Mouse (Mus musculus) frontal cortex, postnatal 36 days (tissue): ENCODE data around the gene Ang5.
"Not testable (repeated sequence)": the region's sequence is repeated elsewhere in the genome, so short reads cannot be mapped to it uniquely, and the experiment has no call there.

Source experiments
- DNase-seq, 2 experiments: peaks; one replicate each; pipeline ENCODE4 v3.0.0; 2022; ENCODE audit warnings: low spot score in 2 of 2

Gene Ang5

DNA sequence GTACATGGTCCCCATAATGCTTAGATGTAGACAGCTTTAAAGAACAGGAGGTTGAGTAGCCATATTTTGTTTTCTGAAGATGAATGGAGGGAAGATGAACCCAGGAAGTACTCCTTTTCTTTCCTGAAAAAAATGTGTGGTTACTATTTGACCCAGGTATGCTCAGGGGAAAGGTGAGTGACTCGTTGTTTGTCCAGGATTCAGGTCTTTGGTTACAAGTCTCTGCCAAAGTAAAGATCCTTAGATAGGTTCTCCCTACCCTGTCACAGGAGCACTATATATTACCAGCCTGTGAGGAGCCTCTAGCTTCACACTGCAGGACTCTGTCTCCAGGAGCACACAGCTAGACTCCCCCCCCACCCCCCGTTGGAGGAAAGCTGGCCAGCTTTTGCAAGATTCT lies at the start of gene Ang5:
TSS of gene Ang5 (plus strand) at position 301 of the 400 bp plus-strand sequence.
- DNase-seq: not testable (repeated sequence)

DNA sequence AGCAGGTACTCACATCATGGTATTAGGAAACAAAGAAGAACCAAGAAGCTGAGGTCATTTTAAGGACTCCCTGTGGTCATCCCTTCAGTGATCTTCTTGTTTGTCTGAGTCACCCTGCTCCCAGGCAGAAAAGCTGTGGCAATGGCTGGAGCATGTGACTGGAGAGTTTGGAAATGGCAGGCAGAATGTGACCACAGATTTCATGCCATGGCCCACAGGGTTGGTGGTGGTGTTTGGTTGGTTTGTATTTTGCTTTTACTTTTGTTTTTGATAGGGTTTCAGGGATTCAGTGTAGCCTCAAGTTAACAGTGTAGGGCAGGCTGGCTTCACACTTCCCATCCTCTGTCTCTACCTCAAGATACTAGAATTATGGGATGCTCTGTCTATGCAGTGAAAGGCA lies 38.7 kb upstream of the Ang5 start:
- DNase-seq: not testable (repeated sequence)

DNA sequence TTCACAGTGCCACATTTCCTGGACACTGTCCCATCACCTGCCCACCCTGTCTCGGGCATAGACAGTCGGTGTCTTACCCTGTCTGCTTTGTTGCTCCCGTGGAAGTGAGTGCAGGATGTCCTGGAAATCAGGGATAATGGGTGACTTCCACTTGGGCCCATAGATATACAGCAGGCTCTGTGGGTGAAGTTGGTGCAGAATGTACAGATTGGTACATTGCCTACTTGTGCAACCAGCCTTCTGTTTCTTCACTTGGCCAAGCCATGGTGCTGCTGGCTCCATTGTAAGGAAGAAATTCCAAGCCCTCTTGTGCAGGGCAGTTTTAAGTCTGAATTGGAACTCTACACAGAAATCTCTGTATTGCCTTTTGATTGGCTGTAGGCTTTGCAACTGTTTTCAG lies 33.4 kb upstream of the Ang5 start, which contains the start of gene Ear10:
TSS of gene Ear10 (minus strand) at position 101 of the 400 bp plus-strand sequence.
- DNase-seq: not testable (repeated sequence)

DNA sequence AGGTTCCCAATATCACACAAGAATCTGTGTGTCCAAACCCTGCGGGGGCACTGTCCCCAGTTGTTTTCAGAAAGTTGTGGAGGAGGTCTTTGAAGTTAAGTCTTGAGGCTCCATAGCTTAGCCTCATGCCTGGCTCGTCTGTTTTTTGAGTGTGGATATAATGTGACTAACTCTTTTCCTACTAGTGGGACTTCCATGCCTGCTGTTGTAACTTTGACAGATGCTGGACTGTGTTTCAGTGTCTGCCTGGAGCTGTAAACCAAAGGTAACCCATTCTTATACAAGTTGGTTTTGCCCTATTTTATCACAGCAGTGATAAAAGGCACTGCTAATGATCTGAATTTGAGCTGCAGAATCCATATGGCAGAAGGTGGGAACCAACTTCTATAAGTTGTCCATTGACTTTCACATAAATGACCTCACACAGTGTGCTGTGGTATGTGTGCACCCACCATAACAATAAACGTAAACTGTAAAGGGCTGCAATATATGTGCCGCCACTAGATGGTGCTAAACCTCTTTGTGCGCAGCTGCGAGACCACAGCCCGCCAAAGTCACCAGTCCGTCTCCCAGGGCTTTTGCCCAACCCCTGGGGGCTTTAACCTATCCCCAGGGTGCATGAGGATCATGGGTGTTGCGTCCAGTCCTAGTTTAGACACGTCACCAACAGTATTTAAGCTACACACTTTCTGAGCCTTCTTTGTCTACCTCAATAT lies 32.0 kb upstream of the Ang5 start, which contains the start of gene Gm8113:
TSS of gene Gm8113 (plus strand) at position 703 of the 716 bp plus-strand sequence.
- DNase-seq: peak; percentile 50 to 65

DNA sequence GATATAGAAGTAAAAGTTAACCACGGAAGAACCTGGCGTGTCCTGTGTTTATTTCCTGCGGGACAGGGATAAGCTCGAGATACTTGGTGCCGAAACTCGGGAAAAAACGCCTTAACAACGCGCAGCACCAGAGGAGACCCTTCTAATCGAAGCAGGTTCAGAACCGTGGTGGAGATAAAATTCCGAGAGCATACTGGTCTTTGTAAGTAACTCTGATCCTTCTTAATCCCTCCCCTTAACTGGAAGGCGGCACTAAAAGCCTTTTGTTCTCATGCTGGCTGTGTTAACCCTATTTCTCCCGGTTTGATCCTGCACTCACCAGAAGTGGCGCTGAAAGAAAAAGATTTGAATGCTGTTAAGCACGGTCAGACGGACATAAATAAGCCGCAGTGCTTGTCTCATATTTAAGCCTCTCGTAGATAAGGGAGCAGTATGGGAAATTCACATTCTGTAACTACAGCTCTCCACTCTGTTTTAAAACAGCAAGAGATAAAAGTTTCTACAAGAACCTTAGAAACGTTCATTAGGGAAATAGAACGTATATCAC lies 31.4 kb upstream of the Ang5 start:
- DNase-seq: not testable (repeated sequence)

DNA sequence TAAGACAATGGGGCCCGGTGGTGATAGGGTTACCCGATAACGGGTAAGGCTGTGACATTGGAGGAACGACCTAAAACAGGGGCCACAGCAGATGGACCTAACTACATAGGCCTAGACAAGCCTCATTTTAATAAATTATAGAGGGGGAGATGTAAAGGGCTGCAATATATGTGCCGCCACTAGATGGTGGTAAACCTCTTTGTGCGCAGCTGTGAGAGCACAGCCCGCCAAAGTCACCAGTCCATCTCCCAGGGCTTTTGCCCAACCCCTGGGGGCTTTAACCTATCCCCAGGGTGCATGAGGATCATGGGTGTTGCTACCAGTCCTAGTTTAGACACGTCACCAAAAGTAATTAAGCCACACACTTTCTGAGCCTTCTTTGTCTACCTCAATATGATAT lies 23.9 kb upstream of the Ang5 start:
- DNase-seq: peak; percentile 17 to 28

DNA sequence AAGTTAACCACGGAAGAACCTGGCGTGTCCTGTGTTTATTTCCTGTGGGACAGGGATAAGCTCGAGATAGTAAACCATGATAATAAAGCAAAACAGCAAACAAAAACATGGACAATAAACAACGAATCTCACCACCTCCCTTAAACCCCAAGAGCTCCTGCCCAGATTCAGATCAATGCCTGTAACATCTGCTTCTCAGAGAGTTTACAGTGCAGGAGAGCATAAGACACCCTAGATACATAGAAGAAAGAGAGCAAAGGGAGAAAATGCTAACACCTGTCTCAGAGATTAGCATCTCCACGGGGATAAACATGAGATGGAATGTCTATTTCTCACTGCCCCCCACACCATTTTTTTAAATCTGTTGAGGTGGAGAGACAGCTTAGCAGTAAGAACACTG lies 23.5 kb upstream of the Ang5 start:
- not testable (repeated sequence) for DNase-seq

DNA sequence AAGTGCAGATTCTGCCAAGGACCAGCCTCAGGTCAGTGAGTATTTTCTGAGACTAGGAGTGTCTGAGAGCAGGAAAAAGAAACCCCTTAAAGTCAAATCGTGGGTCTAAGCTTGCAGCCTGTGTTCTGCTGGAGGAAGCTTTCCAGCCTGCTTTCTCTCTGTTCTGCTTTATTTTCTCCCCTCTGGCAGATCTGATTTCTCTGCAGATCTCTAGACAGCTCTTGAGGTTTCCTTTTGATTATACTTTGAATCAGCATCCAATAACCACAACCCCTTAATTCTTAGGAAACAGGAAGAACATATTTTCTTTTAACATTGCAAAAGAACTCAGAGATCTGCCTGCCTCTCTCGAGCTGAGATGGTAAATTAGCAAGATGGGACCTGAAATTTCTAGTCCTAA lies 3.5 kb upstream of the Ang5 start:
- DNase-seq: not testable (repeated sequence)

DNA sequence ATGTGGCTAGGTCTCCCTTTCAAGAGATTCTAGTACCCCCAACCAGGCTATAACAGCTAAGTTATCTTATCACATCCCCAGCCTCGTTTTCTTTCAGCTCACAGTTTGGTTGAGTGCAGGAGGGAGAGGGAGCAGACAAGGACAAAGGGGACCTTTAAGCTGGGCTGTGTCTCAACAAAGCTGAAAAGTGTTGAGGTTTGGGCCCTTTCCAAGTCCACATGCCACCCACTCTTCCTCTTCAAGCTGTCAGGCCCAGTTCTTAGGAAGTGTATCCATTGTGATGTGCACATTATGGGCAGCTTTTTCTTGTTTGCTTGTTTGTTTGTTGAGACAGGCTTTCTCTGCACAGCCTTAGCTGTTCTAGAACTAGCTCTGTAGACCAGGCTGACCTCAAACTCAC lies 1.8 kb upstream of the Ang5 start:
- DNase-seq: not testable (repeated sequence)

DNA sequence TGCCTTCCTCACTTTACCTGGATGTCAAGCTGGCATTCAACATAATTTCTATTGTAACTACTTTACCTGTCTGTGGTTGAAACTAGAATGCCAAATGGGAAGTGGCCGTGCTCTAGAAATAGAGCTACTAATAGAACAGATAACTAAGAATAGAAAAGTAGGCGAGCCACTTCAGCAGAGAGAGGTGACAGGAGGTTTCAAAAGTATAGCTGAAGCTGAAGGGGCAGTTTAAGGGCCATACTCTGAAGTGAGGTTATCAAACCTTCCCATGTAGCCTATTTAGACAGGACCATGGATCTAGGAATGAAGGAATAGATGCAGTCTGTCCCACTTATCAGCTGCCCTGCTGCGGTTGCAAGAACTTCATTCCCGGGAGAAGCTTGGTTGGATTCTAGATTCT lies 26.6 kb downstream of the Ang5 start:
- no peak for DNase-seq

DNA sequence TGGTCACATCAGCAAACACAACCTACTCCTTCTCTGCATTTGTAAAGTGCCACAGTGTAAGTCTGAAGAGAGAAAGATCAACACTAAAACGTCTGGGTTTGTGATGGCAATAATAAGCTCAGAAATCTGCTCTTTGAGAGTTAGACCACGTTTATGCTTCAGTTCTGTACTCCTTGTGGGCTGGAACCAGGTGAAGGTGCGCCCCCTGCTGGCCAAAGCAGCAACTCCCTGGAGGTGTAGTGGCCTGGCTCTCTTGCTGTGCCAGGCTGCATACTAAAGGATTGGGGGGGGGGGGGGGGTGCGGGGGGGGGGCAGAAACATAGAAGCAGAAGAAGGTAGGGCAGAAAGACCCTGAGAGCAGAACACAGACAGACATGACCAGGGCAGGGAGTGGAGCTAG lies 27.0 kb downstream of the Ang5 start:
- peak; percentile 11 to 33 for DNase-seq

DNA sequence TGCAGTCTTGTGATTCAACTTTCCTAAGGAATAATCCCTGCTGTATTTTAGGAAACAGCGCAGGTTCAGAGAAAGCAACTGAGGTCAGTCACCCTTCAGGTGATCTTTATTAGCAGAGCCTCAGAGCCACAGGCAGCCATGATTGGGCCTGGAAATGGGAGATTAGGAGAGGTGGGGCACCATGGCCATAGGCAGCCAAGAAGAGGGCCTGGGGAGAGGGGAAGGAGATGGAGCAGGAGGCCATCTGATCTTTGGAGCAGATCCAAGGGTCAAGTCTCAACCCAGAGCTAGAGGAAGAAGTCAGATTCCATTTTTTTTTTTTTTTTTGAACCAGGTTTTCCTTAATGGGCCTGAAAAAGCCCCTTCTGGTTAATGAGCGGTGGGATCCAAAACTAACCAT lies 29.3 kb downstream of the Ang5 start:
- DNase-seq: no peak

DNA sequence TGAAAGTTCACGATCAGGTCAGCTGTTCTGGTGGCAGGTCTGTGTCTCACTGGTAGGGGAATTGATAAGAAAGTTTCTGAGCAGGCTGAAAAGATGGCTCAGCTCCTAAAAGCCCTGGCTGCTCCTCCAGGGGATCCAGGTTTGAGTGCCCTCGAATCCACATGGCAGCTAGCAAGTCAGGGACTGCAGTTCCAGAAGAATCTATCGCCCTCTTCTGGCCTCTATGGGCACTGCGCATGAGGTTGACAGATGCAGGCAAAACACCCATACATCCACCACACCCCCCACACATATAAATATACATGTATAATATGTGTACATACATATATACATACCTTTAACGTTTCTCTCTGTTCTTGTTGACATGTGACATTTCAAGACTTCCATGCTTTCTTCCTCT lies 30.5 kb downstream of the Ang5 start:
- DNase-seq: peak; percentile 75 to 84

DNA sequence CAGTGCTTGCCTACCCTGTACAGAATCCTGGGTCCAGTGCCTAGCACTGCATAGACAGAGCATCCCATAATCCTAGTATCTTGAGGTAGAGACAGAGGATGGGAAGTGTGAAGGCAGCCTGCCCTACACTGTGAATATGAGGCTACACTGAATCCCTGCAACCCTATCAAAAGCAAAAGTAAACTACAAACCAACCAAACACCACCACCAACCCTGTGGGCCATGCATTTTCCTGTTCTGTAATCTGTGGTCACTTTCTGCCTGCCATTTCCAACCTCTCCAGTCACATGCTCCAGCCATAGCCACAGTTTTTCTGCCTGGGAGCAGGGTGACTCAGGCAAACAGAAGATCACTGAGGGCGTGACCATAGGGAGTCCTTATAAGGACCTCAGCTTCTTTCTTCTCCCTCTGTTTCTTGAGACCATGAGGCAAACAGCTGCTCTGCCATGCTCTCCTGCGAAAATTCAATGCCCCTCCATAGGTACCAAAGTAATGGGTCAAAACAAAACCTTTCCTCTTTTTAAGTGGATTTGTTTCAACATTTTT lies 41.7 kb downstream of the Ang5 start:
- DNase-seq: not testable (repeated sequence)

DNA sequence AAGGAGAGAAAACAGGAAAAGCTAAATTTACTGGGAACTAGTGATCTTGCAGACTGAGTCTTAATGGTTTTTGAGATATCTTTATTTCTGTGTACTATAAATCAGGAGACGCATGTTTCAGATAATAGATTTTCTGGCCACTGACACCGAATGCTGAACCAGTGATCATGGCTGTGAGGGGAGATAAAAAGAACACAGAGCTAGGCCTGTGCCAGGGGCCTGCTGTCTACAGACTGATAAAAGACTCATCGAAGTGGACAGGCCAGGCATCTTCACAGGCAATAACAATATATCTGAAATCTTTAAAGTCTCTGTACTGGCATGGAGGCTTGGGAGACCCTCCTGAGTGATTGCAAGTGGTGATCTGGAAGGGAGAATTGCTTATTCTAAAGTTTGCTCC lies 44.7 kb downstream of the Ang5 start:
- no peak for DNase-seq

DNA sequence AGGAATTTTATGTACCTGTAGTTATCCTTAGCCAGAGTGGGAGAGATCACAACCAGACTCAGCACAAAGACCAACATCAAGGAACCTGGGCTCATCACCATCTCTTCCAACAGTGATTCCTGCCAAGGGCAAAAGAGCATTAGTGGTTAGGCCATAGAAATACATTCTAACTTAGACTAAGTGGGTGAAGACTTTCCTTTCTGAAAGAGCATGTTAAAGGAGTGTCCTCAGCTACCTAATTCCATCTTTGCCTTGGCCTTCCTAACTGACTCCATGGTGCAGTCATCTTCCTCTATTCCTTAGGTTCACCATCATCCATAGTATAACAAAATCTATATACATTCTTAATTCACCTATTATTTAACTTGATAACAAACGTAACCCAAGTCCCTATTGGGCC lies 45.3 kb downstream of the Ang5 start, which contains the start of gene Ang6:
TSS of gene Ang6 (minus strand) at position 101 of the 400 bp plus-strand sequence.
- DNase-seq: no peak

DNA sequence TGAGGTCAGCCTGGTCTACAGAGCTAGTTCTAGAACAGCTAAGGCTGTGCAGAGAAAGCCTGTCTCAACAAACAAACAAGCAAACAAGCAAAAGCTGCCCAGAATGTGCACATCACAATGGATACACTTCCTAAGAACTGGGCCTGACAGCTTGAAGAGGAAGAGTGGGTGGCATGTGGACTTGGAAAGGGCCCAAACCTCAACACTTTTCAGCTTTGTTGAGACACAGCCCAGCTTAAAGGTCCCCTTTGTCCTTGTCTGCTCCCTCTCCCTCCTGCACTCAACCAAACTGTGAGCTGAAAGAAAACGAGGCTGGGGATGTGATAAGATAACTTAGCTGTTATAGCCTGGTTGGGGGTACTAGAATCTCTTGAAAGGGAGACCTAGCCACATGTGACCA lies 51.2 kb downstream of the Ang5 start:
- DNase-seq: not testable (repeated sequence)

DNA sequence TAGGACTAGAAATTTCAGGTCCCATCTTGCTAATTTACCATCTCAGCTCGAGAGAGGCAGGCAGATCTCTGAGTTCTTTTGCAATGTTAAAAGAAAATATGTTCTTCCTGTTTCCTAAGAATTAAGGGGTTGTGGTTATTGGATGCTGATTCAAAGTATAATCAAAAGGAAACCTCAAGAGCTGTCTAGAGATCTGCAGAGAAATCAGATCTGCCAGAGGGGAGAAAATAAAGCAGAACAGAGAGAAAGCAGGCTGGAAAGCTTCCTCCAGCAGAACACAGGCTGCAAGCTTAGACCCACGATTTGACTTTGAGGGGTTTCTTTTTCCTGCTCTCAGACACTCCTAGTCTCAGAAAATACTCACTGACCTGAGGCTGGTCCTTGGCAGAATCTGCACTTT lies 52.8 kb downstream of the Ang5 start:
- DNase-seq: not testable (repeated sequence)
